Comparison of ENCODE assay signal across 8 mouse cellular contexts in genomic region chr8:12874194-12874791, GRCm38 (mm10). TPM values are rescaled to one million over a fixed set of nuclear protein-coding genes. Genes with fewer than 3 reads are reported as not detected.
A peak's percentile ranks its signal among the peaks of the same experiment; 100 is the strongest.
DNase-seq lines count a peak whose midpoint lies in the region; ATAC-seq and TF ChIP-seq lines count a peak whose summit lies in the region.

No protein-coding gene starts in this region.

- H3ac ChIP-seq in myocyte (ENCODE audit: control insufficient read depth, insufficient read length): no peak overlapping the region

- no peak overlapping the region for H3K27ac ChIP-seq in liver, adult 2 months (replicated peaks; ENCODE audit: insufficient read depth, low read depth, low read length)
- H3K27ac ChIP-seq in hindbrain, embryonic 15.5 days (replicated peaks): peak overlapping the region; percentile 61
- no peak overlapping the region for H3K27ac ChIP-seq in limb, embryonic 12.5 days

- peak; percentile 96 for DNase-seq in liver, adult 2 months (ENCODE audit: extremely low read depth, low read depth, low spot score)
- no peak for DNase-seq in liver
- DNase-seq in cerebellum, postnatal 14 days: peak; percentile 93 to 96
- DNase-seq in MN1 (ENCODE audit: low spot score): no peak
- no peak for DNase-seq in spleen, adult 18-20 months

- H3K36me3 ChIP-seq in liver, adult 2 months (ENCODE audit: control insufficient read depth, insufficient read depth, low read length): no peaks in the 10 kb centered on the region
- H3K36me3 ChIP-seq in hindbrain, embryonic 15.5 days: no peaks in the 10 kb centered on the region
- no peaks in the 10 kb centered on the region for H3K36me3 ChIP-seq in limb, embryonic 12.5 days
- H3K36me3 ChIP-seq in myocyte (ENCODE audit: control insufficient read depth, insufficient read depth): no peaks in the 10 kb centered on the region

- H3K79me2 ChIP-seq in liver, adult 2 months (ENCODE audit: control insufficient read depth, insufficient read depth, low read length): no peaks in the 10 kb centered on the region
- no peaks in the 10 kb centered on the region for H3K79me2 ChIP-seq in myocyte (ENCODE audit: control insufficient read depth, insufficient read depth)

- WGBS in liver, adult 2 months: 18% methylated on average over 8 of the region's 8 CpGs
- WGBS in hindbrain, embryonic 15.5 days: 16% methylated on average over 8 of the region's 8 CpGs
- 23% methylated on average over 8 of the region's 8 CpGs for WGBS in limb, embryonic 12.5 days

- peaks cover 5% of the 10 kb centered on the region for H3K4me1 ChIP-seq in liver, adult 2 months (ENCODE audit: control insufficient read depth, insufficient read depth, low read length)
- peaks cover 28% of the 10 kb centered on the region for H3K4me1 ChIP-seq in hindbrain, embryonic 15.5 days (replicated peaks)
- peaks cover 5% of the 10 kb centered on the region for H3K4me1 ChIP-seq in limb, embryonic 12.5 days (replicated peaks)

- ATAC-seq in hindbrain, embryonic 15.5 days (ENCODE audit: low FRiP score, low read depth): peak; percentile 46
- no peak for ATAC-seq in limb, embryonic 12.5 days (ENCODE audit: insufficient number of reproducible peaks, insufficient read depth, low FRiP score, low TSS enrichment, low read depth)

- peaks cover 6% of the 10 kb centered on the region; the same call in 1 of the 2 replicates for H3K27me3 ChIP-seq in liver, adult 2 months (ENCODE audit: control insufficient read depth, insufficient read depth, low read length)
- H3K27me3 ChIP-seq in hindbrain, embryonic 15.5 days: no peaks in the 10 kb centered on the region
- peaks cover 46% of the 10 kb centered on the region for H3K27me3 ChIP-seq in limb, embryonic 12.5 days
- H3K27me3 ChIP-seq in myocyte (ENCODE audit: control insufficient read depth, insufficient read depth, insufficient read length): peaks cover 38% of the 10 kb centered on the region

- peak overlapping the region; percentile 78 for H3K4me2 ChIP-seq in hindbrain, embryonic 15.5 days
- H3K4me2 ChIP-seq in limb, embryonic 12.5 days: peak overlapping the region; percentile 88
- H3K4me2 ChIP-seq in myocyte (ENCODE audit: low read depth): peak overlapping the region; percentile 57

- no peak overlapping the region for H3K9ac ChIP-seq in liver, adult 2 months (ENCODE audit: low read depth, low read length)
- H3K9ac ChIP-seq in hindbrain, embryonic 15.5 days: peak overlapping the region; percentile 61
- H3K9ac ChIP-seq in limb, embryonic 12.5 days (replicated peaks): 0 out of 2 replicates have a peak overlapping the region, but pooled peaks have one; percentile 47

- peak overlapping the region; percentile 39; the same call in 1 of the 2 replicates for H3K4me3 ChIP-seq in liver, adult 2 months (ENCODE audit: insufficient read depth, low read depth, low read length)
- peak overlapping the region; percentile 62 for H3K4me3 ChIP-seq in hindbrain, embryonic 15.5 days
- H3K4me3 ChIP-seq in limb, embryonic 12.5 days (replicated peaks): peak overlapping the region; percentile 53
- H3K4me3 ChIP-seq in myocyte: peak overlapping the region; percentile 9

- no peak for TF ChIP-seq POLR2A in liver, adult 2 months (IDR thresholded peaks at IDR 0.05; ENCODE audit: extremely low read depth, insufficient read depth, low read length)
- no peak for TF ChIP-seq POLR2A in myocyte (IDR thresholded peaks at IDR 0.05; ENCODE audit: insufficient read length, low read depth)

- no peaks in the 10 kb centered on the region for H3K9me3 ChIP-seq in hindbrain, embryonic 15.5 days
- no peaks in the 10 kb centered on the region for H3K9me3 ChIP-seq in limb, embryonic 12.5 days

- no peak for TF ChIP-seq CTCF in liver, adult 2 months (IDR thresholded peaks at IDR 0.05; ENCODE audit: low read depth, low read length)

TF ChIP-seq in myocyte, 11 proteins besides CTCF, POLR2A, EP300 and RAD21:
- TF ChIP-seq TCF3 (IDR thresholded peaks at IDR 0.05; ENCODE audit: insufficient read length, low read depth): no peak
- no peak for TF ChIP-seq E2F4 (IDR thresholded peaks at IDR 0.05; ENCODE audit: insufficient read depth)
- no peak for TF ChIP-seq MYOG (IDR thresholded peaks at IDR 0.05; ENCODE audit: control insufficient read depth in 1 of 3, insufficient read depth in 1 of 3, insufficient read length in 2 of 3, low read depth in 2 of 3)
- TF ChIP-seq SRF (IDR thresholded peaks at IDR 0.05; ENCODE audit: control insufficient read depth, insufficient read length, low read depth): no peak
- TF ChIP-seq TCF12 (IDR thresholded peaks at IDR 0.05; ENCODE audit: insufficient read depth, poor library complexity, severe bottlenecking): no peak
- no peak for TF ChIP-seq CEBPB (IDR thresholded peaks at IDR 0.05; ENCODE audit: insufficient read depth, poor library complexity, severe bottlenecking)
- no peak for TF ChIP-seq MAX (IDR thresholded peaks at IDR 0.05; ENCODE audit: low read depth)
- no peak for TF ChIP-seq POLR2AphosphoS2 (IDR thresholded peaks at IDR 0.05; ENCODE audit: insufficient read length, low read depth)
- TF ChIP-seq REST (IDR thresholded peaks at IDR 0.05; ENCODE audit: insufficient read depth, insufficient read length): no peak
- no peak for TF ChIP-seq MYOD1 (IDR thresholded peaks at IDR 0.05; ENCODE audit: control insufficient read depth in 1 of 3, insufficient read length in 2 of 3, low read depth in 2 of 3)
- no peak for TF ChIP-seq USF1 (IDR thresholded peaks at IDR 0.05; ENCODE audit: low read depth)

RNA-seq across cellular contexts. Expression of gene Mcf2l, which starts 0.7 kb away (rescaled TPM):
- 0.40 and 1.1 TPM in 2 replicates for total RNA-seq in liver, adult 2 months (2014; rRNA removed)
- 0.11 and 0.32 TPM in 2 replicates for polyA plus RNA-seq in liver, adult 2 months (2012; rRNA removed)
- polyA plus RNA-seq in hindbrain, embryonic 15.5 days (2015; fragmentation: Nextera tagmentation; extraction: Ambion mirVana): 146 and 155 TPM in 2 replicates
- 13.3 and 14.0 TPM in 2 replicates for polyA plus RNA-seq in limb, embryonic 12.5 days (2016; fragmentation: Nextera tagmentation; extraction: Ambion mirVana)
- polyA plus RNA-seq in myocyte (2012; fragmentation: generic; extraction: Trizol): 1.2 TPM

Comparison
In these comparisons a context has a peak if more than half of its experiments do, and no peak if none do; other contexts are left out.
1. DNase-seq: peak in liver, adult 2 months (single experiment) and cerebellum, postnatal 14 days (2 of 2); none in liver (single experiment), MN1 (single experiment) and spleen, adult 18-20 months (0 of 2).
2. H3K4me3 ChIP-seq: peak in every context shown above with its lines; median percentile 62 in hindbrain, embryonic 15.5 days; 53 in limb, embryonic 12.5 days; 39 in liver, adult 2 months; 9 in myocyte.
3. Peak in every context shown above with its lines, with median percentiles within 50 percentile points of each other: H3K4me2 ChIP-seq.